Mouse (Mus musculus): ENCODE results near the gene Mgme1.

Mgme1 gene

DNA sequence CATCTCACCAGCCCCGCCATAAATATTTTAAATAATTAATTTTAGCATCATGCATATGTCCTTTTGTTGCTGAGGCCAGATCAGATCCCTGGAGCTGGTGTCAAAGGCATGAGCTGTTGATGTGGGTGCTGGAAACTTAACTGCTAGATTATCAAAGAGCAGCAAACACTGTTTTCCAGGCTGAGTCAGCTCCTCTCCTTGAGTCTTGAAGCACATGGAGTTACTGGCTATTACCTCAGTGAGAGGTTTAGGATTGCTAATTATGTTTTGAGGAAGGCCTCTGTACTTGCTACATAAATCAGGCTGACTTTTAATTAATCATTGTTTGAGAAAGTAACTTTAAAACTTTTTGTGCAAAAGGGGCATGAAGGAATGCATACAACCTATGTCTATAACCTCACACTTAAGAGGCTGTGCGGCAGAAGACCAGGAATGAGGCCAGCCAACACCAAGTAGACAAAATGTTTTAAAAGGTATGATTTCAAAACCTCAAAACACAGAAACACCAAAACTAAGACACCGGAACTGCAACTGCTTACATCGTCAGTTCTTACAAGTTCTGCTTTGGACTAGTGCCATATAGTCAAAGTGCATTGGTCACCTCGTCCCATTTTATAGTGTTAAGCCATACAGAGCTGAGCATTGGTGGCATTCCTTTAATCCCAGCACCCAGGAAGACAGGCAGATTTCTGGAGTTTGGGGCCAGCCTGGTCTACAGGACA lies 5.9 kb upstream of the Mgme1 start:
- no peak for DNase-seq

DNA sequence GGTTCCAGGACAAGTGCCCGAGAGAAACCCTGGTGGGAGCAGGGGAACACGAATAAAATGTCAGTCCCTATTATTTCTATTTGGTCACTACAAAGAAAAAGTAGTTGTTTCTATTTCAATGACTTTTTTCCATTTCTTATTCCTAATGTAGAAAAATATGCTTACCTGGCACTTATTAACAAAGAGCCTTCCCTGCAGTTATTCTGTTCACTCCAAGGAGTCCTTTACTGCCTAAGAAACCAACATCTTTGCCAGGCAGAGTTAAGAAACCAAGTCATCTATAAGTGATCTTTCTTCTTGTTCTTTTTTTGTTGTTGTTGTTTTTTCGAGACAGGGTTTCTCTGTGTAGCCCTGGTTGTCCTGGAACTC lies 5.4 kb upstream of the Mgme1 start:
- DNase-seq = no peak

DNA sequence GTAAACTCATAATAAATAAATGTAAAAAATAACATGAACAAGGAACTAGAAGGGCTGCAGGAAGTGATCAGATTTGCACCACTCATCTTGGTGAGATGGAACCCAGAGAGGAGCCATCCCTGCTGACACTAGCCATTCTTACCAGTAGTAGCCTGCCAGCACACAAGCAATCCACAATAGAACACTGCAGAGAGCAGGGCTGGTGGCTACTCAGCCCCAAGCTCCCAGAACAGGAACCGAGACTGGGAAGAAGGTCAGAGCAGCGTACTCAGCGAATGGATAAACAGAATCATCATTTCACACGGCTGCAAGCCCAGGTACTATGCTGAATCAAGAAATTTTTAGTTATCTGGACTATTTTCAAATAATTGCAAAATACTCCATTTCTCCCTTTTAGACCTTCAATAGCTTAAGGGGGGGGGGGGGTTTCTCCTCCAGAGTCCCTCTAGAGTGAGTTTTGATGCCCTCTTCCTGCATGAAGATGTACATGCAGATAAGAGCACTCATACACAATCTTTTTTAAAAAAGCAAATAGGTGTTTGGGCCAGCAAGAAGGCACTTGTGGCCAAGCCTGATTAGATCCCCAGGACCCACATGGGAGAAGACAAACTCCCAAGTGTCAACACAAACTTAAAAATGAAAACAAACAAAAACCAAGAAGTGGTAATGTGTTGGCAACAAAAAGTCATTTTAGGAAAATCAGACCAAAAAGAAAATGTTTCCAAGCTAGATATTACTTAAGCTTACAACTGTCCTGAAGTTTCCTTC lies 4.4 kb upstream of the Mgme1 start:
- DNase-seq = peak; percentile 59 to 63

DNA sequence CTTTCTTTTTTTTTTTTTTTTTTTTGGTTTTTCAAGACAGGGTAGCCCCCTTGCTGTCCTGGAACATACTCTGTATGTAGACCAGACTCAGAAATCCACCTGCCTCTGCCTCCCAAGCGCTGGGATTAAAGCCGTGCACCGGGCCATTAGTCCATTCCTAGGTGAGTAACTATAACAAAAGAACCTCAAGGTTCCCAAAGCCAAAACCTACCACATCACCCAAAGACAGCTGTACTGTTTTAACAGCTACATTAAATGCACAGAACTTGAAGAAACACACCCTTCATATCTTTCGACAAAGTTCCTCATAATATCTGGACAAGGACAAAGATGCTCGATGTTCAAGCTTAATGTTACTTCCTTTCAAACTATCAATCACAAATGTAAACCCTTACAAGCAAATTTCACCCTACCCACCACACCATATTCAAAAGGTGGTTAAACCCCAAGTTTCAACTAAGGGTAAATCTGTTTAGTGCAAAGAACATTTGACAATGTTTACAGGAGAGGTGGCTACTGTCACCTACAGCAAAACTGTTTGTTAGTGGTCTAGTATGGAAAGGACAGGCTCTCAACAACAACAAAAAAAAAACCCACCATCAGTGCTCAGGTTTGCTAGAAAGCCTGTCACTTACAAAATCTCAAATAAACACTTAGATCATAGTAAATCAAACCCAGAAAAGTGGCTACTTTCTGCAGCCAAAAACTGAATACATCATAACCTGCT lies 3.3 kb upstream of the Mgme1 start:
- DNase-seq = peak in 1 of 2 experiments; percentile 62

DNA sequence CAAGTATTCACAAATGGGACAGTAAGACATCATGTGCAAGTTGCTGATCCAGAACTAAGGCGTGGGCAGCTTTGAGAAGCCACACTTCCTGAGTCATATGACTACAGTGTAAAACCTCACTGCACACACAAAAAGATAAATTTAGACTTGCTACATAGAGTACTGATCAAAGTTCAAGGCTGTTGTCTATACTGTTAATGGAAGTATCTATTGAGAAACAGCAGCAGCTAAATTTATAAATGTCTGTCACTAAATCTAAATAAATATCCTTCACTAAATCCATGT lies 2.8 kb upstream of the Mgme1 start:
- DNase-seq = peak in 1 of 2 experiments; percentile 68

DNA sequence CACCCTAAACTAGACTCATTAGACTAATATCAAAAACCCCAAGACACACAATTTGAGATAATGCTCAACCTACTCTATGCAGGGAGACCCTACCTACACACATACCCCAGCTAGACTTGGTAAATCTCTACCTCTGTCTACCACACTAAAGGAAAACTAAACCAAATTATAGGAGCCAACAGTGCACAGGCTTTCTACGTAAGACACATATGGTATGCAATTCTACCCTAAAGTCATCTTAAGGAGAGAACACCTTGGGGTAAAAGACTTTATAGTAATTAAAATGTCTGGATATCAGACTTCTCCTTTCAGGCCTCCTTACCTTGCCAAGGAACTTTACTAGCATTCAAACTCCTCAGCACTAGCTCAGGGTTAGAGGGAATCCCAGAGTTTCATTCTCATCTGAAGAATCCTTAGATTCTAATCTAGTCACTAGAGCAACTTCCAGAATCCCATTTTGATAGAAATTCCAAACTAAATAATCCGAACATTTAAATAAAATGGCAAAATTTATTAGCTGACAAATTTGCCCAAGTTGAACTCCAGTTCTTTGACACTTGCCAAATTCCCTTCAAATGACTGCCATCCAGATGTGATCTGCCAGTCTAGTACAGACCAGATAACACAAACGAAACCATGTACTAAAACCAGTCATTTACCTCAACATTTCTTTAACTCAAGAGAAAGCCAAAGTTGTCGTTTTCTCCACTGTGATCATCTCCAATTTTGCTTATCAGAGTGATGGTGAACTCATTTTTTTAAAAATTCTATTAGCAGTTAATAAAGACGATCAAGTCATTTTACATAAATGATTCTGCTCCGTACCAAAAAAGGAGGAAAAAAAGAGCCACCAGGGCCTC lies 1.8 kb upstream of the Mgme1 start:
- no peak for DNase-seq

DNA sequence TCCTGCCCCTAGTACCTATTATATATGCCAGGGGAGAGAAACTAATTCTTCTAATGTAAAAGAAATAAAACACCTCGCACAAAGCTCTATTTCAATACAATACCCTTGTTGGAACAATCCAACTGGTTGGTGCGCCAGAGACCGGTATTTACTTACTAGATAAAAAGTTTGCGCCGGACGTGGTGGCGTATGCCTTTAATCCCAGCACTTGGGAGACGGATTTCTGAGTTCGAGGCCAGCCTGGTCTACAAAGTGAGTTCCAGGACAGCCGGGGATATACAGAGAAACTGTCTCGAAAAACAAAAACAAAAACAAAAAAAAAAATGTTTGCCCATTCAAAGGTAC lies 1.2 kb upstream of the Mgme1 start:
- DNase-seq = peak; percentile 44 to 52

DNA sequence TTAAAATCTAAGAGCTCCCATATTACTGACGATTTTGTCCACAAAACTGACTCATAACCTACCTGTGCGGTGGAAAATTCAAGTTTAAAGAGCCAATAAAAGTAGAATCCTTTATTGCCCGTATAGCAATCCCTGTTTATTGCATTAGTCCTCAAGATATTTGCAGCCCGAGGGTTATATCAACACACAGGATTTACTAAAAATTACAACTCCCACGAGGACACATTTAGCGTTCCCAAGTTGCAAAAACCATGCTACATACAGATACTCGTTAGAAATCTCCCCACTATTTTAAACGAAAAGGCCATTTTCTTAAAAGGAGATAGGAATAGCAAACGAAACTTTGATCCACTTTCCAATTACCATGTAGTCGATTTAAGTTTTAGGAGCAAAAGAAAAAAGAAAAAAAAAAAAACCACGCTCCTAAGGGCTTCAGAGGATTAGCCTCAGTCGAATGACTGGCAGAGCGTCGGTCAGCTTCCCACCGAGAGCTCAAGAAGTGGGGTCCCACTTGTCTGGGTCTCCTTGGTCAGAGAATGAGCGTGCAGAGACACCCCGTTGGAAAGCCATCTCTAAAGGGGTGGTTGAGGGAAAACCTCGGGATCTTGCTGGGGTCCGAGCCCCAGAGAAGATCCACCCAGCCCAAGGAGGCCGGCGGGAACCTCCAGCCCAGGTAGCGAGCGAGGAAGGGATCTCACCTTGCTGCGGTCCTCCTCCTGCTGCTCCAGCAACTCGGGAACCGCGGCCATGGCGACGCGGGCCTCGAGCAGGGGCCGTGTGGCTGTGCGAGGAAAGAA lies 586 bp upstream of the Mgme1 start:
- no peak for DNase-seq

DNA sequence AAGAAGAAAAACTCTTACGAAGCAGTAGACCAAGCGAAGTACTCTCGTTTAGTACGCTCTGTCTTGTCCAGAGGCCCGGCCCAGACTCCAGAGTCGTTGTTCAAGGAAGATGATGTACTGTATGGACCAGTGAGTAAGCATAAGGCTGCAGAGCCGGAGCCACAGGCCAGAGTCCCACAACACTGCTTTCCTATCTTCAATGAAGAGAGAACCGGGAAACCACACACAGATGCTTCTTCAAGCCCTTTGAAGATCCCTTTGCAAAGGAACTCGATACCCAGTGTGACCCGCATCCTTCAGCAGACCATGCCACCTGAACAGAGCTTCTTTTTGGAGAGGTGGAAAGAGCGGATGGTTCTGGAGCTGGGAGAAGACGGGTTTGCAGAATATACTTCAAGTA lies 1.6 kb downstream of the Mgme1 start:
- DNase-seq = no peak

DNA sequence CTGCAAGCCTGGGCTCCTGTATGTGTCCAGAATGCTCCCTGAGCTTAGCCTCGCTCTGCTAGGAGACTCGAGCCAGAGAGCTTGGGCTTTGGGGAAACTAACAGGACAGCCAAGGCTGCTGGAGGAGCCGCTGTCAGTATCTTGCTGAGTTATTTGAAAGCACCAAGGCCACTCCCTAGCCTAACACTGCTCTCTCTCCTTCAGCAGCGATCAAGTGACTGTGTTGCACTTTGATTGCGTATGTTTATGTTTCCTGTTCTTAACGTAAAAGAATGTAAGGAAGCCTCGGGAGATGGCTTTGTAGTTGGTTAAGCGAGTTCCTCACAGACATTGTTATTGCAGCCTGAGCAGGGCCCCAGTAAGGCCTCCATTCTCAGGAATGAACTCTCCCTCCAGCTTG lies 4.3 kb downstream of the Mgme1 start:
- no peak for DNase-seq

DNA sequence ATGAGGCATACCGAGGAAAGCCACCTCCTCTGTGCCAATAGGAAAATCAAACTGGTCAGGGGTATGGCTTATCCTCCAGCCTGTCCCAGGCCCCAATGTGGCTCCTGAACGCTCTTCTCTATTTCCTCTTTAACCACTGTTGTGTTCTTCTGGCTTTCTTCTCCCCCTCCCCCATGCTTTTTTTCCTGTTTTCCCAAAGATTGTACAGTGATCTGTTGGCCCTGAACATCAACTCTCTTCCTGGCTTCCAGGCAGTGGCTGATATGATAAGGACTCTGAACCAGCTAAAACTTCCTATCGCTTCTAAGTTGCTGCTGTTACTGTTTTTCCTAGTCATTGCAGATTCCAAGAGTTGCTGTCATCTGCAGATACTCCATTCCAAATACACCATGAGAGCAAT lies 6.4 kb downstream of the Mgme1 start:
- no peak for DNase-seq

DNA sequence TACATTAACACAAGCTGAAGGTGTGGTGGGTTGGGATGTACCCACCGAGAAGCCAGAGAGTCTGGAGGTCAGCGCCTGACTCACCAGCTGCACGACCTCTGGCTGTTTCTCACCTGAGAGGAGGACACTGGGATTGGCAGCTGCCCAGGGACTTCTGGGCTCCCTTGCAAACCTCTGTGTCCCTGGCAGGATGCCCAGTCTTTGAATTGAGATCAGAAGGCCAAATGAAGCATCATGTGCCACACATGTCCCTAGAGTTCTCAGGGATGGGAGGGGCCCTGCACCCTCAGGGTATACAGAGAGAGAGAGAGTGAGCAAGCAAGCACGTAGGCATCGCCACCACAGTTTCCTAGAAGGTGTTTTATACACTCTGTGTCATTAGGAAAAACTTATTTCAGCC lies 9.3 kb downstream of the Mgme1 start:
- DNase-seq = no peak

DNA sequence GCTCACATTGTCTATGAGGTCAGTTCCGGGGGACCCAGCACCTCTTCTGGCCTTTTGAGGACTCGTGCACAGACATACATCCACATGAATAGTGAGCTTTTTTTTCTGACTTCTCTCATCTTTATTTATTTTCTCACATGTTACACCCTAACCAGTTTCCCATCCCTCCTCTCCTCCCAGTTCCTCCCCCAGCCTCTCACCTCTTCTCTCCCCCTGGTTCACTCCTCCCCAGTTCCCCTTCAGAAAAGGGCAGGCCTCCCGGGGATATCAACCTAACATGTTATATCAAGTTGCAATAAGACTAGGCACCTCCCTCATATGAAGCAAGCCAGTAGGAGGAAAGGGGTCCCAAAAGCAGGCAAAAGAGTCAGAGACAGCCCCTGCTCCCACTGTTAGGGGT lies 10.1 kb downstream of the Mgme1 start:
- no peak for DNase-seq

DNA sequence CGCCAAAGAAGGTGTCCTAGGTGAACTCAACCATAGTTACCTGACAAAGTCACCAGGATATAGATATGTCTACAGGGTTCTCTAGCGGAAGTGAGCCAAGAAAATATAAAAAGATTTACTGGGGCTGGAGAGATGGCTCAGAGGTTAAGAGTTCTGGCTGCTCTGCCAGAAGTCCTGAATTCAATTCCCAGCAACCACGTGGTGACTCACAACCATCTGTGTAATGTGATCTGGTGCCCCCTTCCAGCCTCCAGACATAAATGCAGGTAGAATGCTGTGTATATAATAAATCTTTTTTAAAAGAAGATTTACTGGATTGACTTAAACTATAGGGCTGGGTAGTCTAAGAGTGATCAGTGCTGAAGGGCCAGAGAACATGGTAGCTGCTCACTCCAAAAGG lies 11.0 kb downstream of the Mgme1 start:
- no peak for DNase-seq

DNA sequence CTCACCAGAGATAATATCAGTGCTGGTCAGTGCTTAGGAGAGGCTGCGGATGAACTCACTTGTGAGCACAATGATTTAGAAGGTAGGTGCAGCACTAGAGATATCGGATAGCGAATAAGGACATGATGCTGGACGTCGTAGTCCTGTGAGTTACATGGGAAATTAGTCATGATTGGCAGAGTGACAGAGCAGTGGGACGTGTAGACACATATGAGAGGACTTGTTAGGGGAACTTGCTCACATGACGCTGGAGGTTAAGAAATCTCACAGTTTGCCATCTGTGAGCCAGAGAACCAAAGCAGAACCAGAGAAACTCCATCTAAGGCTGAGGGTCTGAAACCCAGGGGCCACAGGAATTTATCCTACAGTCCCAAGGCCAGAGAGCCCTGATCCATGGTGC lies 19.9 kb downstream of the Mgme1 start:
- DNase-seq = no peak

DNA sequence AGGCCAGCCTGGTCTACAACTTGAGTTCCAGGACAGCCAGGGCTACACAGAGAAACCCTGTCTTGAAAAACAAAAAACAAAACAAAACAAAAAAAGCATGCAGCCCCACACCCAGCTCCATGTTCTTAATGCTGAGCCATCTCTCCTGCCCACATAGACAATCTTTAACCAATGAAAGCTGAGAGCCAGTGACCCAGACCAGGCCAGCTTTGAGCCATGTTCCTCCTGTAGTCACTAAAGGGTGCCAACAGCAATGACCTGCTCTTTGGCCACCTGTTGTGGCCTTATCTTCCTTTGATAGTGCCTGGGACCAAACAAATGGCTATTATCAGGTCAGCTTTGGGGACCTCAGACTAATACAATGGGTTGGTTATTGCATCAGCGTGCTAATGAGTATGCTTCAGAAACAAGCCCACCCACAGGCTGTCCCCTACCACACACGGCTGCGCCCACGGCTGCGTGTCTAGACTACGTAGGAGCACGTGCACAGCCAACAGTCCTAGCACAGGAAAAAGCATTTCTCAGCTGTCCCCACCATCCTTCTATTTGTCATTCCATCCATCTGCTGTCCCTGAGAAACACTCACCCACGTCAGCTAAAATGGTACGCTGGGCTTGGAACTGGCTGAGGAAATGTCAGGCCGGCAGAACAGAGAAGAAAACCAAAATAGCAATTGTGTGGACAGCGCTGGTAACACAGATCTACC lies 21.3 kb downstream of the Mgme1 start:
- no peak for DNase-seq

DNA sequence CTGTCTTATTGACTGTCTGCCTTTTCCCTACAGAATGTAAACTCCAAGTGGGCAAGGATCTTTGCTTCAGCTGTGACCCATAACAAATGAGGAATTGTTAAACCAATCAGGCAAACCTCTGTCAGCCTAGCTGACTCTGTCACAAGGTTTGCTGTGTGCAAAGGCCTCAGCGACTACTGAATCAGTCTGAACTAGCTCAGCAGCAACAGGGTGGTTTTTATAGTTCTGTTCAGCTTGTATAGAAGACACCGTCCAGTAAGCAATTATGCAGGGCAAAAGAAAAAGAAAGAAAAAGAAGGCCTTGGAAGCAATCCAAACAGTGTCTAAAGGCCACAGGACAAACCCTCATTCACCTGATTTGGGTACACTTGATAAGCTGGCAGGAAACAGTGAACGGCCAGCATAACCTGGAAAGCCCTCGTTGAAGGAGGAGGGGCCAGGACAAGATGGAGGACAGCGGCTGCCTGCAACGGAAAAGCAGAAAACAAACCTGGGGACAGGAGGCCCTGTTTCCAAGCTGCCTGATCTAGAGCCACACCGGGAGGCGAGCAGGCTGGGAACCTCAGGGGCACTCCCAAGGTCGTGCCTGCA lies 24.8 kb downstream of the Mgme1 start:
- DNase-seq = no peak

DNA sequence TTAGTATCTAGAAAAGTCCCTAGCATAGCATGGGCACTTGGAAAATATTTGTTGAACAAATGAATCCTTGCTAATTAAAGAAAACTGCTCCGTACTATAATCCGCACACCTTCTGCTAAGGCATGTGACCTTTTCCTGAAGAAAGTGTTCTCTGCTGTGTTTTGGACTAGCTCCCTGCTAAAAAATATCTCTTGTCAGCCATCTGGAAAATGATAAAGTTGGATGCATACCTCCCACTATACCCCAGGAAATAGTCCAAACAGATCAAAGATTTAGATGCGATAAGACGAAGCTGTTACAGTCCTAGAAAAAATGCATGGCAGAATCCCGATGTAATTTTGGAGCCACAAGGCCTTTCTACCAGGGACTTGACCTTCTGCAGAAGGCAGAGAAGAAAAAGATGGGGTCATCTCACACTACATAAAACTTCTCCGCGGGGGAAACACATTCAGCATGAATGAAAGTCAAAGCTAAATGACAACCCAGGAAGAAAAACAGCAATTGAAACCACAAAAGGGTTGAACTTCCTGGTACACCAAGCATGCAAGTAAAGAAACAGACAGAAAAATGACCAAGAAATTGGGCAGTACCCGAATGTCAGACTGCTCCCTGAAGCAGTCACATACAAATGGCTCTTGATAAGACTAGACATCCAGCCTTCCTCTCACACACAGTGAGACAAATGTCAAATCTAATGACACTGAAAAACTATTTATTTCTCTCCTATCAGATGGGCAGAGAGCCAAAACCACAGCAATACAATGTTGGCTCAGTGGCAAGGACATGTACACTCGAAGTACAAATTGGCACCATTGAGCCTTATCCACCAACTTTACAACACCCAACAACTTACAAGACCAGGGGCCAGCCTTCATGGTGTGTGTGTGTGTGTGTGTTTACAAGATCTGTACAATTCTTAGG lies 29.5 kb downstream of the Mgme1 start:
- peak in 1 of 2 experiments; percentile 13 for DNase-seq

DNA sequence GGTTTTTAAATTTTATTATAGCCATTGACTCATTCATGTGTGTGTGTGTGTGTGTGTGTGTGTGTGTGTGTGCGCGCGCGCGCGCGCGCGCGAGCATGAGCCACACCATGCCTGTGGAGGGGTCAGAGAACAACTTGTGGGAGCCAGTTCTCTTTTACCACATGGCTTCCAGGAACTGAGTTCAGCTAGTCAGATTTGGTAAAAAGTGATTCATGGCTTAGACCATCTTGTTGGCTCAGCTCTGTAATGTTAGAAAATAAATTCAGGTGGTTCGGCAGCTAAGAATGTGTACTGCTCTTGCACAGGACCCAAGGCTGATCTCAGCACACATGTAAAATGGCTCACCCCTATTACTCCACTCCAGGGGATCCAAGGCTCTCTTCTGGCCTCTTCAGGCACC lies 30.6 kb downstream of the Mgme1 start:
- no peak for DNase-seq

DNA sequence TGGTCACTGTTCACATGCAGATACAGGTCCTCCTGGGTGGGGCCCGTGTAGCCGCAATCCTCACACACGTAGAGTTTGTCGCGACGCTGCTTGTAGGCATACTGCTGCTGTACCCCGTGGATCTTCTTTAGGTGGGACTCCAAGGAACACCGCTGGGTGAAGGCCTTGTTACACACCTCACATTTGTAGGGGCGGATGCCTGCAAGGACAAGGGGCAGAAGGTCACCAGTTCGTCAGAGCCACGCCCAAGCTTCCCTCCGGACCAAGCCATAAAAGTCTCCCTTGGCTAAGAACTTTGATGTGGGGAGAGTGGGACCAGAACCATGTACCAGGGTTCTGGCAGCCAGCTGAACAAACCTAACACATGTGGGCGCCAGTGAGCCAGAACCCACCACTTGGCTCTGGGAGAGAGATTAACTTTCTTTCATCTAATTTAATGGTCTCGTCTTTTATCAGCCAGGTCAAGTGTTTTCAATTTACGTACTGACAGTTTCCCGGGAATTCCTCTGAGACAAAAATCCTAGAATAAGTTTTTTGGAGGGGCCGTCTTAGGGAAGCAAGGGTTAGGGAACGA lies 35.3 kb downstream of the Mgme1 start:
- no peak for DNase-seq
